Mouse (Mus musculus) G1E (cell line): ENCODE data around the gene Sel1l3.

Source experiments
- CTCF ChIP-seq: IDR thresholded peaks from 2 replicates; pipeline ENCODE4 v1.5.1; 2012; ENCODE audit warnings: low read depth, low read length, inconsistent platforms, mixed read lengths
- TAL1 ChIP-seq: conservative IDR thresholded peaks from 2 replicates; pipeline ENCODE4 v1.6.1; 2012; ENCODE audit warnings: low read depth, low read length, inconsistent platforms, mixed read lengths

DNA sequence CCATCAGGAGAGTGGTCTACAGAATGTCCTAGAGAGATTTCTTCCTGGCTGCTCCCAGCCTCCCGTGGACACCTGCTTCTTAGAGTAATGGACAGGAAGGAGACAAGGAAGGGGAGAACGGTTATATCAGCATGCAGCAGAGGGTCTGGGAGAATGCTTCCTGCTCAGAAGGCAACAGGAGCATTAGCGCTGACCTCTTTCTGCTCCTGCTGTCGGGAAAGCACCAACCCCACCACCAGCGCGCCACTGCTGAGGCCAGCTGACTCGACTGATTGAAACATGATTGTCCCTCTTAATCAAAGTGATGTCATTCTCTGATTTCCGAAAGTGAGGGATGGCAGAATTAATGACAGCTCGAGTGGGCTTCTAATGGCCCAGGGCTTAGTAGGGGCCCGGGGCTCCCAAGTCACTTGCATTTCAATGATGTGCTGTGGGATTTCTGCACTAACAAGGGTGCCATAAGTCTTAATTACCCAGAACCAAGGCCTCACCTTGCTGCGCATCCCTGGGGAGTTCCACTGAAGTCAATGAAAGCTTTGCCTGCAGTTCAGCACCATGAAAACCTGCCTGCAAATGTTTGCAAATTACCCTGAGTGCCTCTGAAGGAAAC lies 26.2 kb upstream of the Sel1l3 start:
- TF ChIP-seq CTCF (no peak), TAL1 (no peak)
